Mouse (Mus musculus) C2C12 (cell line): ENCODE data around the gene Plekhg6. TPM values are rescaled to one million over a fixed set of nuclear protein-coding genes. Genes with fewer than 3 reads are reported as not detected.

Experiments used
- H3K27me3 ChIP-seq: one replicate; pipeline ENCODE4 v1.6.1; 2011; ENCODE audit not compliant: control insufficient read depth, insufficient read depth, insufficient read length
- H3K36me3 ChIP-seq: one replicate; pipeline ENCODE4 v1.6.1; 2011; ENCODE audit not compliant: control insufficient read depth, insufficient read depth
- H3K4me3 ChIP-seq: one replicate; pipeline ENCODE4 v1.5.1; 2011; ENCODE audit warnings: mild to moderate bottlenecking, control low read depth; ENCODE audit not compliant: poor library complexity, insufficient read depth, severe bottlenecking
- H3K79me2 ChIP-seq: one replicate; pipeline ENCODE4 v1.6.1; 2011; ENCODE audit not compliant: control insufficient read depth, insufficient read depth
- H3K79me3 ChIP-seq: one replicate; pipeline ENCODE4 v1.6.1; 2011; ENCODE audit warnings: low read depth, control low read depth
- H3ac ChIP-seq: one replicate; pipeline ENCODE3; 2011; ENCODE audit warnings: low read depth; ENCODE audit not compliant: control insufficient read depth, insufficient read length
- CEBPB ChIP-seq: IDR thresholded peaks from one replicate; pipeline ENCODE4 v1.6.1; 2011; ENCODE audit warnings: low read depth, mild to moderate bottlenecking, control low read depth, moderate library complexity
- CTCF ChIP-seq: IDR thresholded peaks from one replicate; pipeline ENCODE4 v1.5.1; 2011; ENCODE audit not compliant: control insufficient read depth, insufficient read depth, insufficient read length
- FOSL1 ChIP-seq: IDR thresholded peaks from one replicate; pipeline ENCODE4 v1.8.0; 2011; ENCODE audit warnings: mild to moderate bottlenecking, low read length; ENCODE audit not compliant: poor library complexity, insufficient read depth, severe bottlenecking
- MAX ChIP-seq: IDR thresholded peaks from one replicate; pipeline ENCODE4 v1.6.1; 2011; ENCODE audit warnings: mild to moderate bottlenecking, control low read depth
- MYOD1 ChIP-seq: IDR thresholded peaks from one replicate; pipeline ENCODE4 v1.6.1; 2011; ENCODE audit warnings: low read depth; ENCODE audit not compliant: control insufficient read depth, insufficient read length
- MYOG ChIP-seq: IDR thresholded peaks from one replicate; pipeline ENCODE4 v1.6.1; 2011; ENCODE audit not compliant: control insufficient read depth, insufficient read length; ENCODE audit errors: extremely low read depth
- USF1 ChIP-seq: IDR thresholded peaks from one replicate; pipeline ENCODE4 v1.6.1; 2011; ENCODE audit warnings: low read depth, mild to moderate bottlenecking, control low read depth, moderate library complexity
- polyA plus RNA-seq: library from polyadenylated mRNA; unstranded; fragments of >200 nt; fragmentation: generic; extraction: Trizol; gene quantifications from one replicate; pipeline ENCODE4 v1.2.1, GENCODE M21; 2012; ENCODE audit warnings: missing spikeins

The Plekhg6 gene
- polyA plus RNA-seq, 1 experiment: 0.09 TPM

GRCm38 (mm10) chr6:125344866-125345265, 35.7 kb downstream of the Plekhg6 start:
- Histone ChIP-seq H3K36me3 (no peaks in the 10 kb centered on the region), H3K79me3 (peaks cover 4% of the 10 kb centered on the region), H3ac (no peak overlapping the region), H3K79me2 (peaks cover 7% of the 10 kb centered on the region), H3K27me3 (no peaks in the 10 kb centered on the region), H3K4me3 (no peak overlapping the region)
- TF ChIP-seq CEBPB (no peak), USF1 (no peak), FOSL1 (no peak), MYOD1 (no peak), MAX (no peak), CTCF (no peak), MYOG (no peak)

- TF ChIP-seq MAX: no peak
- TF ChIP-seq CEBPB: no peak
- TF ChIP-seq USF1: no peak
- no peak for TF ChIP-seq MYOD1
- no peak overlapping the region for H3K4me3 ChIP-seq
- H3K79me3 ChIP-seq: no peaks in the 10 kb centered on the region
- no peaks in the 10 kb centered on the region for H3K79me2 ChIP-seq
- H3ac ChIP-seq: no peak overlapping the region
- no peaks in the 10 kb centered on the region for H3K36me3 ChIP-seq
- H3K27me3 ChIP-seq: no peaks in the 10 kb centered on the region
Observed at GRCm38 (mm10) chr6:125344084-125344483, 36.5 kb downstream of the Plekhg6 start.

GRCm38 (mm10) chr6:125342198-125342597, 38.4 kb downstream of the Plekhg6 start:
- Histone ChIP-seq H3K79me3 (no peaks in the 10 kb centered on the region), H3K36me3 (no peaks in the 10 kb centered on the region), H3K27me3 (peaks cover 7% of the 10 kb centered on the region), H3K4me3 (no peak overlapping the region), H3ac (no peak overlapping the region), H3K79me2 (no peaks in the 10 kb centered on the region)
- TF ChIP-seq CEBPB (no peak), MAX (no peak), MYOD1 (no peak), MYOG (no peak), FOSL1 (no peak)

- peaks cover 7% of the 10 kb centered on the region for H3K27me3 ChIP-seq
- no peak overlapping the region for H3K4me3 ChIP-seq
- TF ChIP-seq MYOG (no peak), MYOD1 (no peak), CEBPB (no peak), FOSL1 (no peak), USF1 (no peak), MAX (no peak), CTCF (no peak)
Observed at GRCm38 (mm10) chr6:125340244-125340643, 40.3 kb downstream of the Plekhg6 start.

GRCm38 (mm10) chr6:125338791-125339660, 41.6 kb downstream of the Plekhg6 start:
- Histone ChIP-seq H3K79me2 (no peaks in the 10 kb centered on the region), H3K79me3 (no peaks in the 10 kb centered on the region), H3K36me3 (no peaks in the 10 kb centered on the region), H3ac (no peak overlapping the region), H3K27me3 (peaks cover 7% of the 10 kb centered on the region), H3K4me3 (no peak overlapping the region)
- TF ChIP-seq MYOD1 (no peak), FOSL1 (no peak), CTCF (no peak), MYOG (no peak), CEBPB (no peak), MAX (no peak)

More at GRCm38 (mm10) chr6:125340244-125340643, 40.3 kb downstream of the Plekhg6 start:
- Histone ChIP-seq H3ac (no peak overlapping the region), H3K79me2 (no peaks in the 10 kb centered on the region), H3K79me3 (no peaks in the 10 kb centered on the region), H3K36me3 (no peaks in the 10 kb centered on the region)

GRCm38 (mm10) chr6:125334356-125334755, 46.2 kb downstream of the Plekhg6 start:
- no peak overlapping the region for H3ac ChIP-seq
- no peak overlapping the region for H3K4me3 ChIP-seq
- no peak for TF ChIP-seq MAX
- no peak for TF ChIP-seq MYOG
- no peak for TF ChIP-seq USF1
- no peak for TF ChIP-seq FOSL1
- no peak for TF ChIP-seq MYOD1
- no peaks in the 10 kb centered on the region for H3K79me3 ChIP-seq
- H3K79me2 ChIP-seq: no peaks in the 10 kb centered on the region
- peaks cover 7% of the 10 kb centered on the region for H3K27me3 ChIP-seq
- H3K36me3 ChIP-seq: no peaks in the 10 kb centered on the region
